Mouse (Mus musculus) spleen, adult 2 months (tissue): ENCODE data around the gene Rgsl1.

Experiments
- CTCF ChIP-seq: fragments of 200-500 bp; IDR thresholded peaks from 2 replicates; pipeline ENCODE4 v1.5.1; 2011; ENCODE audit warnings: mild to moderate bottlenecking, inconsistent platforms; ENCODE audit not compliant: insufficient read depth, insufficient read length, insufficient replicate concordance; ENCODE audit errors: extremely low read depth
- POLR2A ChIP-seq: fragments of 200-500 bp; IDR thresholded peaks from 2 replicates; pipeline ENCODE4 v1.6.1; 2011; ENCODE audit warnings: low read depth, low read length, inconsistent platforms

GRCm38 (mm10) chr1:153770776-153771167 lies 73.2 kb downstream of the Rgsl1 start:
- TF ChIP-seq POLR2A (no peak), CTCF (no peak)
